13 mouse cellular contexts compared by ENCODE assay signal in the genomic region with DNA sequence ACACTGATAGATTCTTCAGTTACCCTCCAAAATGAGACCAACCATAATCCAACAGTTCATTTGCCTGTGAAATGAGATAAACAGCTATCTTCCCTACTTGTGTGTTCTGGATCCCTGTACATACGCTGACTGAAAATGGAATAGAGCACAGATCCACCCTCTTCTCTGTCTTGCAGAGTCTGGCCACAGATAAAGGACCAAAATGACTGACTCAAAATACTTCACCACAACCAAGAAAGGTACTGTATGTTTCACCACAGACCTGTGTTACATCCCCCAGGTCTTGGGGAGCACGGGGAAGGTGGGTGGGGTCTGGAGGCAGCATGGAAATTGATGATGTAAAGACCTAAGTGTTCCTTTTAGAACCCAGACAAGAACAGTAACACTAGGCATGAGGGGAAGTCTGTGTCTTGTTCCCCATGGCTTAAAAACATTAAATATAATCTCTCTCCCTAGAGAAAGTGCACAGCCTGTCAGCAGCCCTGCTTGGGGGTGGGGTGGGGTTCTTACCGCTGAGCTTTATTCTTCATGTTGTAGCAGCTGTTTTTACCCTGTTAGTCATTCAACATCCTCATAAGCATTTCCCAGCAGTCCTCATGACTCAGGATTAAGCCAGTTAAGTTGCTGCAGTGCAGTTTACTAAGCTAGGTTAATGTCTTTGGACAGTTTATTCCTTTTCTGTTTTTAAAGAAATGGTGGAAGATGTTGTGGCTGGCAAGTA. TPM values are rescaled to one million over a fixed set of nuclear protein-coding genes. Genes with fewer than 3 reads are reported as not detected.
DNase-seq lines count a peak whose midpoint lies in the region; ATAC-seq and TF ChIP-seq lines count a peak whose summit lies in the region.
"Had no signal": no experiment of that assay in that cellular context is flagged by ENCODE, and none has a peak within 500 bp of the region (broad histone marks: within the 10 kb centered on the region; RNA-seq: fewer than 3 reads in every experiment).

No protein-coding gene starts in this region.

- peak overlapping the region; percentile 58 for H3K4me2 ChIP-seq in liver, embryonic 11.5 days
- H3K4me2 ChIP-seq in stomach, postnatal 0 days (replicated peaks; ENCODE audit: low read depth), result no peak overlapping the region
- H3K4me2 ChIP-seq: hindbrain, embryonic 15.5 days; midbrain, embryonic 15.5 days had no signal

- no peak for TF ChIP-seq CTCF in gastrocnemius, adult 2 months (IDR thresholded peaks at IDR 0.05)
- no peak for TF ChIP-seq CTCF in spleen, adult 2 months (IDR thresholded peaks at IDR 0.05; ENCODE audit: extremely low read depth, insufficient read depth, insufficient read length, insufficient replicate concordance)
- TF ChIP-seq CTCF in stomach, postnatal 0 days (IDR thresholded peaks at IDR 0.05; ENCODE audit: low read depth), result no peak
- TF ChIP-seq CTCF in heart, adult 2 months (IDR thresholded peaks at IDR 0.05), result no peak

- H3K27ac ChIP-seq in gastrocnemius, adult 2 months, result peak overlapping the region; percentile 13; the same call in 1 of the 2 replicates
- peak overlapping the region; percentile 48; the same call in 1 of the 2 replicates for H3K27ac ChIP-seq in spleen, adult 2 months (ENCODE audit: insufficient read depth, low read length)
- peak overlapping the region; percentile 96 for H3K27ac ChIP-seq in liver, embryonic 11.5 days (ENCODE audit: low read depth, low read length)
- H3K27ac ChIP-seq in stomach, postnatal 0 days (replicated peaks), result peak overlapping the region; percentile 13; the same call in 1 of the 2 replicates
- H3K27ac ChIP-seq in heart, adult 2 months, result no peak overlapping the region
- H3K27ac ChIP-seq: hindbrain, embryonic 15.5 days; midbrain, embryonic 15.5 days had no signal

- H3K9me3 ChIP-seq in liver, embryonic 11.5 days (ENCODE audit: control insufficient read depth, low read length), result no peaks in the 10 kb centered on the region
- no peaks in the 10 kb centered on the region for H3K9me3 ChIP-seq in stomach, postnatal 0 days (ENCODE audit: control insufficient read depth, low read length)
- H3K9me3 ChIP-seq: hindbrain, embryonic 15.5 days; midbrain, embryonic 15.5 days had no signal

- no peak for TF ChIP-seq EP300 in stomach, postnatal 0 days (optimal IDR thresholded peaks at IDR 0.05)
- TF ChIP-seq EP300 in heart, adult 2 months (IDR thresholded peaks at IDR 0.05; ENCODE audit: insufficient read depth, low read depth, low read length), result no peak

- intact Hi-C loops in gastrocnemius, adult 2 months (cut with DNase I), result no loop called here
- intact Hi-C loops in heart, adult 2 months (cut with DNase I), result no loop called here

- no peaks in the 10 kb centered on the region for H3K79me2 ChIP-seq in heart, adult 2 months (replicated peaks; ENCODE audit: control insufficient read depth, insufficient read depth, low read length)

- no peaks in the 10 kb centered on the region for H3K27me3 ChIP-seq in spleen, adult 2 months (ENCODE audit: control insufficient read depth, insufficient read depth, low read length)
- H3K27me3 ChIP-seq in liver, embryonic 11.5 days (replicated peaks; ENCODE audit: control insufficient read depth, insufficient read depth, low read length), result no peaks in the 10 kb centered on the region
- no peaks in the 10 kb centered on the region for H3K27me3 ChIP-seq in stomach, postnatal 0 days (ENCODE audit: control insufficient read depth, insufficient read depth, low read length)
- no peaks in the 10 kb centered on the region for H3K27me3 ChIP-seq in heart, adult 2 months (ENCODE audit: control insufficient read depth, insufficient read depth, low read length)
- H3K27me3 ChIP-seq: hindbrain, embryonic 15.5 days; midbrain, embryonic 15.5 days had no signal

- ATAC-seq in liver, embryonic 11.5 days (replicated peaks; ENCODE audit: low FRiP score), result peak; percentile 93
- no peak for ATAC-seq in stomach, postnatal 0 days (ENCODE audit: low FRiP score, low TSS enrichment)
- ATAC-seq: midbrain, embryonic 15.5 days had no signal

- WGBS in spleen, adult 2 months, result 80% methylated on average over 3 of the region's 3 CpGs
- 49% methylated on average over 3 of the region's 3 CpGs for WGBS in liver, embryonic 11.5 days
- 42% methylated on average over 3 of the region's 3 CpGs for WGBS in stomach, postnatal 0 days
- WGBS in heart, adult 2 months, result 61% methylated on average over 3 of the region's 3 CpGs

- peaks cover 19% of the 10 kb centered on the region for H3K36me3 ChIP-seq in spleen, adult 2 months (ENCODE audit: control insufficient read depth, insufficient read depth, low read length)
- H3K36me3 ChIP-seq in liver, embryonic 11.5 days (ENCODE audit: control insufficient read depth, insufficient read depth, low read length), result peaks cover 15% of the 10 kb centered on the region
- 0 out of 2 replicates have a peak, but pooled peaks cover 4% of the 10 kb centered on the region for H3K36me3 ChIP-seq in stomach, postnatal 0 days (ENCODE audit: control insufficient read depth, insufficient read depth, low read length)
- H3K36me3 ChIP-seq in heart, adult 2 months (ENCODE audit: control insufficient read depth, insufficient read depth, low read length), result no peaks in the 10 kb centered on the region

- H3K4me1 ChIP-seq in spleen, adult 2 months (ENCODE audit: control insufficient read depth, insufficient read depth, insufficient read length), result no peaks in the 10 kb centered on the region
- peaks cover 31% of the 10 kb centered on the region for H3K4me1 ChIP-seq in liver, embryonic 11.5 days (replicated peaks; ENCODE audit: control insufficient read depth, insufficient read depth, low read length)
- H3K4me1 ChIP-seq in stomach, postnatal 0 days (replicated peaks; ENCODE audit: control insufficient read depth, insufficient read depth), result no peaks in the 10 kb centered on the region
- H3K4me1 ChIP-seq in heart, adult 2 months (ENCODE audit: control insufficient read depth, insufficient read depth, low read length), result peaks cover 1% of the 10 kb centered on the region
- H3K4me1 ChIP-seq: hindbrain, embryonic 15.5 days; midbrain, embryonic 15.5 days had no signal

- TF ChIP-seq POLR2A in spleen, adult 2 months (IDR thresholded peaks at IDR 0.05; ENCODE audit: low read depth, low read length), result no peak
- TF ChIP-seq POLR2A in heart, adult 2 months (IDR thresholded peaks at IDR 0.05; ENCODE audit: insufficient read depth, low read depth, low read length), result no peak

- no peak overlapping the region for H3K4me3 ChIP-seq in gastrocnemius, adult 2 months
- H3K4me3 ChIP-seq in spleen, adult 2 months (ENCODE audit: extremely low read depth, insufficient read depth, insufficient read length), result no peak overlapping the region
- H3K4me3 ChIP-seq in liver, embryonic 11.5 days (ENCODE audit: low read depth, low read length), result peak overlapping the region; percentile 41
- no peak overlapping the region for H3K4me3 ChIP-seq in stomach, postnatal 0 days (ENCODE audit: low read depth, low read length)
- no peak overlapping the region for H3K4me3 ChIP-seq in heart, adult 2 months
- H3K4me3 ChIP-seq: hindbrain, embryonic 15.5 days; midbrain, embryonic 15.5 days had no signal

- H3K9ac ChIP-seq in liver, embryonic 11.5 days (ENCODE audit: low read depth, low read length), result peak overlapping the region; percentile 66
- no peak overlapping the region for H3K9ac ChIP-seq in stomach, postnatal 0 days (ENCODE audit: low read length)
- no peak overlapping the region for H3K9ac ChIP-seq in heart, adult 2 months (ENCODE audit: low read depth, low read length)
- H3K9ac ChIP-seq: hindbrain, embryonic 15.5 days; midbrain, embryonic 15.5 days had no signal

- DNase-seq in gastrocnemius, adult 2 months, result peak; percentile 17
- no peak for DNase-seq in gastrocnemius, adult 8-10 months (ENCODE audit: low spot score in 2 of 2)
- no peak for DNase-seq in spleen, adult 2 months (ENCODE audit: low read depth in 1 of 2, low spot score in 2 of 2)
- no peak for DNase-seq in spleen, postnatal 14 days (ENCODE audit: low spot score in 2 of 2)
- DNase-seq in liver, embryonic 11.5 days (ENCODE audit: low spot score), result no peak
- DNase-seq in stomach, postnatal 0 days (ENCODE audit: low spot score), result no peak
- no peak for DNase-seq in cerebellum, adult 8-10 months
- DNase-seq in heart, adult 2 months, result no peak
- DNase-seq: cerebellum, adult 11-12 months; gastrocnemius, postnatal 36 days; lung, adult 2 months had no signal

RNA-seq across cellular contexts. Expression of a gene that starts 22.9 kb away (rescaled TPM):
- total RNA-seq in gastrocnemius, adult 2 months (2021), result 10 to 100 TPM; 35.8 to 40.5 TPM
- 10 to 100 TPM; 33.1 to 38.3 (median 37.8) TPM for total RNA-seq in gastrocnemius, adult 8-10 months (2022)
- polyA plus RNA-seq in spleen, adult 2 months (2012; rRNA removed), result 79.7 and 92.9 TPM in 2 replicates
- 126 and 139 TPM in 2 replicates for polyA plus RNA-seq in liver, embryonic 11.5 days (2014; fragmentation: Nextera tagmentation; extraction: Ambion mirVana)
- polyA plus RNA-seq in stomach, postnatal 0 days (2015; fragmentation: Nextera tagmentation; extraction: Ambion mirVana), result 41.8 and 43.3 TPM in 2 replicates
- total RNA-seq in heart, adult 2 months (2021), result 10 to 100 TPM; 48.1 to 48.6 TPM
- 64.2 and 77.2 TPM in 2 replicates for polyA plus RNA-seq in heart, adult 2 months (2012; rRNA removed)

RNA-seq across cellular contexts. Expression of a gene that starts 48.4 kb away (rescaled TPM):
- not detected for total RNA-seq in gastrocnemius, adult 2 months (2021)
- not detected for total RNA-seq in gastrocnemius, adult 8-10 months (2022)
- polyA plus RNA-seq in spleen, adult 2 months (2012; rRNA removed), result 2.4 and 3.6 TPM in 2 replicates
- 0.75 and 1.3 TPM in 2 replicates for polyA plus RNA-seq in liver, embryonic 11.5 days (2014; fragmentation: Nextera tagmentation; extraction: Ambion mirVana)
- polyA plus RNA-seq in stomach, postnatal 0 days (2015; fragmentation: Nextera tagmentation; extraction: Ambion mirVana), result 1.6 and 1.9 TPM in 2 replicates
- 1 to 10 TPM; 5.0 to 8.1 TPM for total RNA-seq in heart, adult 2 months (2021)
- 5.2 and 5.4 TPM in 2 replicates for polyA plus RNA-seq in heart, adult 2 months (2012; rRNA removed)

RNA-seq across cellular contexts. Expression of a gene that starts 55.6 kb away (rescaled TPM):
- total RNA-seq in gastrocnemius, adult 2 months (2021), result 1 to 10 TPM; 3.6 to 5.0 TPM
- 1 to 10 TPM; 2.4 to 3.8 (median 3.1) TPM for total RNA-seq in gastrocnemius, adult 8-10 months (2022)
- polyA plus RNA-seq in spleen, adult 2 months (2012; rRNA removed), result 35.5 and 36.5 TPM in 2 replicates
- 41.9 and 46.5 TPM in 2 replicates for polyA plus RNA-seq in liver, embryonic 11.5 days (2014; fragmentation: Nextera tagmentation; extraction: Ambion mirVana)
- polyA plus RNA-seq in stomach, postnatal 0 days (2015; fragmentation: Nextera tagmentation; extraction: Ambion mirVana), result 21.4 and 24.8 TPM in 2 replicates
- total RNA-seq in heart, adult 2 months (2021), result 10 to 100 TPM; 18.2 to 21.0 TPM
- polyA plus RNA-seq in heart, adult 2 months (2012; rRNA removed), result 22.5 and 27.9 TPM in 2 replicates
